Mouse (Mus musculus): ENCODE data around the gene Cbl.

- no peak for TF ChIP-seq CEBPB (IDR thresholded peaks at IDR 0.05; ENCODE audit: low read depth)
- TF ChIP-seq MAX (IDR thresholded peaks at IDR 0.05) = peak; percentile 65
- peak; percentile 66 for TF ChIP-seq CTCF (IDR thresholded peaks at IDR 0.05; ENCODE audit: control insufficient read depth, insufficient read depth, insufficient read length)
- TF ChIP-seq MYOG (IDR thresholded peaks at IDR 0.05; ENCODE audit: control insufficient read depth, extremely low read depth, insufficient read length) = no peak
Observed at GRCm38 (mm10) chr9:44233802-44234478, at the start of gene Cbl.

Data from C2C12 (cell line).